Mouse (Mus musculus) kidney, embryonic 14.5 days (tissue): ENCODE data around the gene Krtap22-2. TPM values are rescaled to one million over a fixed set of nuclear protein-coding genes. Genes with fewer than 3 reads are reported as not detected.
"Not testable (repeated sequence)": the region's sequence is repeated elsewhere in the genome, so short reads cannot be mapped to it uniquely, and the experiment has no call there.

Experiments used
- ATAC-seq: fragments of 200-750 bp; cut with Nextera tagmentation; 2 replicates; pipeline ENCODE4 v1.8.0; 2017; ENCODE audit warnings: moderate number of reproducible peaks, mild to moderate bottlenecking, moderate TSS enrichment, moderate library complexity; ENCODE audit not compliant: low FRiP score, low TSS enrichment
- H3K27ac ChIP-seq: fragments of 300-500 bp; sonication (generic); 2 replicates; pipeline ENCODE4 v1.5.1; 2014; ENCODE audit warnings: low read depth, mild to moderate bottlenecking, low read length, moderate library complexity, mixed read lengths
- H3K27me3 ChIP-seq: fragments of 300-500 bp; sonication (generic); 2 replicates; pipeline ENCODE4 v1.6.1; 2014; ENCODE audit warnings: mild to moderate bottlenecking, low read length; ENCODE audit not compliant: control insufficient read depth, insufficient read depth
- H3K36me3 ChIP-seq: fragments of 300-500 bp; sonication (generic); 2 replicates; pipeline ENCODE4 v1.6.1; 2014; ENCODE audit warnings: low read length, mixed read lengths; ENCODE audit not compliant: control insufficient read depth, insufficient read depth
- H3K4me1 ChIP-seq: fragments of 300-500 bp; sonication (generic); 2 replicates; pipeline ENCODE4 v1.6.1; 2014; ENCODE audit warnings: low read length, mixed read lengths; ENCODE audit not compliant: control insufficient read depth, insufficient read depth
- H3K4me2 ChIP-seq: fragments of 300-500 bp; sonication (generic); replicated peaks from 2 replicates; pipeline ENCODE4 v1.6.1; 2014; ENCODE audit warnings: low read depth, mild to moderate bottlenecking, low read length
- H3K4me3 ChIP-seq: fragments of 300-500 bp; sonication (generic); 2 replicates; pipeline ENCODE4 v1.5.1; 2014; ENCODE audit warnings: mild to moderate bottlenecking, low read length
- H3K9ac ChIP-seq: fragments of 300-500 bp; sonication (generic); 2 replicates; pipeline ENCODE4 v1.6.1; 2014; ENCODE audit warnings: low read depth, mild to moderate bottlenecking, low read length, moderate library complexity
- H3K9me3 ChIP-seq: fragments of 300-500 bp; sonication (generic); 2 replicates; pipeline ENCODE4 v1.6.1; 2016; ENCODE audit warnings: low read length; ENCODE audit not compliant: control insufficient read depth
- WGBS: fragments of 180-500 bp; shearing (Covaris S2); extraction: QIAGEN DNeasy Blood & Tissue Kit; methylation state at CpG from one replicate; pipeline ENCODE4 v1.1.7; 2014; 5-methylcytosine and 5-hydroxymethylcytosine counted together
- polyA plus RNA-seq: library from polyadenylated mRNA; unstranded; fragments of >200 nt; fragmentation: Nextera tagmentation; extraction: Ambion mirVana; gene quantifications from 2 replicates; pipeline ENCODE4 v1.2.1, GENCODE M21; 2014

The Krtap22-2 gene
- not detected in 2 replicates for polyA plus RNA-seq

DNA sequence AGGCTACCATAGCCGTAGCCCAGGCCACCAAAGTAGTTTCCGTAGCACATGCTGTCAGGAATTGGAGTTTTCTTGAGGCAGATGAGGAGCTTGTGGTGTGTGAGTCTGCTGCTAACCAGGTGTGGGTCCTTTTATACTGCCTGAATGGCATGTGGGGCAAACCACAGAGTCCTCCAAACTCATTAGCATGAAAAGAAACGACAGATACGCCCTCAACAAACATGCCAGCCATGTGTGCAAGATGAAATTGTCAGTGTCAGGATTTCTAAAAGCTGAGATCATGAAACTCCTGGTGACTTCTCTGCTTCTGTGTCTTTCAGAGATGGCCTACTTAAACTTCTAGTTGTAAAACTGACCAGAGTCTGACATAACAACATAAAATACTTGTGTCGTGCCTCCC is at the start of gene Krtap22-2:
Krtap22-2 (minus strand) TSS at position 101 of the 400 bp plus-strand sequence.
- Histone ChIP-seq H3K27ac (no peak within 1 kb of the TSS), H3K9ac (no peak within 1 kb of the TSS), H3K27me3 (no peaks in the 10 kb centered on the region), H3K4me1 (no peaks in the 10 kb centered on the region), H3K9me3 (no peaks in the 10 kb centered on the region), H3K36me3 (no peaks in the 10 kb centered on the region), H3K4me2 (no peak within 1 kb of the TSS), H3K4me3 (no peak within 1 kb of the TSS)
- no peak for ATAC-seq
- 80% methylated on average over 5 of the region's 5 CpGs for WGBS

DNA sequence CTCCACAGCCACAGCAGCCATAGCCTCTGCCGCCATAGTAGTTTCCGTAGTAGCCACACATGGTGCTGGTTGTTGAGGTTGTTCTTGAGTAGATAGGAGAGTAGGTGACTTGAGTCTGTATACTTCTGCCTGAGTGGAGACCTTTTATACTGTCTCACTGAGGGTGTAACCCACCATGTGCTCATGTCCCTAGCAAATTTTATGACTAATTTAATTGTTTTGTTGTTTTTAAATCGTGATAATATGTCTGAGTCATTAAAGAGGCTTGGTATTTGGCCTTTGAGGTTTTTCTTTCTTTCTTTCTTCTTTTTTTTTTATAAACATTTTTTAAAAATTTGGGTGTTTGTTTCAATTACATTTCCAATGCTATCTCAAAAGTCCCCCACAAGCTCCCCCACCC is 37.2 kb upstream of the Krtap22-2 start, which contains the start of gene Krtap6-5:
Krtap6-5 (minus strand) TSS at position 101 of the 400 bp plus-strand sequence.
- H3K27ac ChIP-seq, result no peak within 1 kb of the TSS
- no peak for ATAC-seq
- H3K9ac ChIP-seq, result no peak within 1 kb of the TSS
- no peaks in the 10 kb centered on the region for H3K4me1 ChIP-seq
- H3K4me2 ChIP-seq, result no peak within 1 kb of the TSS
- no peaks in the 10 kb centered on the region for H3K9me3 ChIP-seq
- no peaks in the 10 kb centered on the region for H3K36me3 ChIP-seq
- no peak within 1 kb of the TSS for H3K4me3 ChIP-seq
- no peaks in the 10 kb centered on the region for H3K27me3 ChIP-seq
- WGBS, result 85% methylated on average over 3 of the region's 3 CpGs

DNA sequence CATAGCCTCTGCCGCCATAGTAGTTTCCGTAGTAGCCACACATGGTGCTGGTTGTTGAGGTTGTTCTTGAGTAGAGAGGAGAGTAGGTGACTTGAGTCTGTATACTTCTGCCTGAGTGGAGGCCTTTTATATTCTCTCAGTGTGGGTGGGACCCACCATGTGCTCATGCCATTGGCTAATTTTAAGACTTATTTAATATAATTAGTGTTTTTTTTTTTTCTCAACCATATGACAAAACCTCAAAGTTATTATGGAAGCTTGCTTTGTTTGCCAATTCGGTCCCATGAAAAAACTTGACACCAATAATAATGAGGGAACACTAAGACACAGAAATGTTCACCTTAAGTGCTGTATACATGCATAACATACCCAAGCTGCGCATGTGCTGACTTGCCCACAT is 30.8 kb upstream of the Krtap22-2 start, which contains the start of gene Gm10228:
Gm10228 (minus strand) TSS at position 101 of the 400 bp plus-strand sequence.
- WGBS, result 93% methylated on average over 2 of the region's 4 CpGs
- not testable (repeated sequence) for H3K4me2 ChIP-seq, H3K27me3 ChIP-seq, H3K36me3 ChIP-seq, ATAC-seq, H3K4me1 ChIP-seq, H3K27ac ChIP-seq, H3K9ac ChIP-seq, H3K9me3 ChIP-seq, H3K4me3 ChIP-seq

DNA sequence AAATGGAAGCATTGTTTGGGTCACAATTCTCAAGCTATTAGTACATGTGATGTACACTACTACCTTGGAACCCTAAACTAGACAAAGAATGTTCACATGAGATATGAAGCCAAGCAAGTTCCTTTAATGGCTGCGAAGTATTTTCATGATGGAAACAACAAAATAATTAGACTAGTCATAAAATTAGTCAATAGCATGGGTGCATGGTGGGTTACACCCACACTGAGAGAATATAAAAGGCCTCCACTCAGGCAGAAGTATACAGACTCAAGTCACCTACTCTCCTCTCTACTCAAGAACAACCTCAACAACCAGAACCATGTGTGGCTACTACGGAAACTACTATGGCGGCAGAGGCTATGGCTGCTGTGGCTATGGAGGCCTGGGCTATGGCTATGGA is 20.8 kb upstream of the Krtap22-2 start, which contains the start of gene Krtap6-1:
Krtap6-1 (plus strand) TSS at position 301 of the 400 bp plus-strand sequence.
- not testable (repeated sequence) for H3K9ac ChIP-seq, ATAC-seq, H3K27ac ChIP-seq, H3K36me3 ChIP-seq, H3K4me3 ChIP-seq, H3K27me3 ChIP-seq, H3K4me1 ChIP-seq, H3K9me3 ChIP-seq, H3K4me2 ChIP-seq
- 96% methylated on average over 3 of the region's 3 CpGs for WGBS

DNA sequence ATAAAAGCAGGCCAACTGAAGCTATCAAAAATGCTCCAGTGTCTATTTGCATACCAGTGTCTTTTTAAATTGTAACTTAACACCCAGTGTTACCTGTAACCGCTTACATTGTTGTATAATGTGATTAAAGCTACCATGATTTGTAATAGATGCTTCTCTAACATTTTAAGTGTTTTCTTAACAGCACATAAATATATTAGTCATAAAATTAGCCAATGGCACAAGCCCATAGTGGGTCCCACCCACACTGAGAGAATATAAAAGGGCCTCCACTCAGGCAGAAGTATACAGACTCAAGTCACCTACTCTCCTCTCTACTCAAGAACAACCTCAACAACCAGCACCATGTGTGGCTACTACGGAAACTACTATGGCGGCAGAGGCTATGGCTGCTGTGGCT is 4.4 kb upstream of the Krtap22-2 start, which contains the start of gene Gm10229:
Gm10229 (plus strand) TSS at position 301 of the 400 bp plus-strand sequence.
- H3K27ac ChIP-seq, H3K9ac ChIP-seq, H3K9me3 ChIP-seq, H3K4me2 ChIP-seq, H3K27me3 ChIP-seq, H3K4me1 ChIP-seq, H3K4me3 ChIP-seq, ATAC-seq, H3K36me3 ChIP-seq: not testable (repeated sequence)
- 77% methylated on average over 1 of the region's 3 CpGs for WGBS

DNA sequence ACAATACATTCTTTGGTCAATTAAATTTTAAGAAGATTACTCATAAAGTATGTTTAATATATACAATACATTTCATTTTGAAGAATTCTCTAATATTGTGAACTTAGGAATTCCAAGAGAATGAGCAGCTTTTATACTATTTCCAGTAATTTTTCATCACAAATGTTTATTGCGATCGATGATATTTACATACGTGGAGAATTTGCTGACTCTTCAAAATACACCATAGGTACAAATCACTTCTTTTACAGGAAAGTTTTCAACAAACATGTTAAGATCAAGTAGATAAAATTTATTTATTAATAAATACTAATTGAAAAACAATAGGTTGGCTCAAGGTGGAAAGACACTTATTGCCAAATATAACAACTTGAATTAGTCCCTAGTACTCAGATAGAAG is 3.4 kb upstream of the Krtap22-2 start:
- H3K4me3 ChIP-seq, result no peak overlapping the region
- no peak overlapping the region for H3K27ac ChIP-seq
- no peak overlapping the region for H3K4me2 ChIP-seq
- no peaks in the 10 kb centered on the region for H3K27me3 ChIP-seq
- no peak overlapping the region for H3K9ac ChIP-seq
- H3K36me3 ChIP-seq, result no peaks in the 10 kb centered on the region
- no peaks in the 10 kb centered on the region for H3K4me1 ChIP-seq
- WGBS, result over 99% methylated on average over 3 of the region's 3 CpGs
- H3K9me3 ChIP-seq, result no peaks in the 10 kb centered on the region
- ATAC-seq, result no peak

DNA sequence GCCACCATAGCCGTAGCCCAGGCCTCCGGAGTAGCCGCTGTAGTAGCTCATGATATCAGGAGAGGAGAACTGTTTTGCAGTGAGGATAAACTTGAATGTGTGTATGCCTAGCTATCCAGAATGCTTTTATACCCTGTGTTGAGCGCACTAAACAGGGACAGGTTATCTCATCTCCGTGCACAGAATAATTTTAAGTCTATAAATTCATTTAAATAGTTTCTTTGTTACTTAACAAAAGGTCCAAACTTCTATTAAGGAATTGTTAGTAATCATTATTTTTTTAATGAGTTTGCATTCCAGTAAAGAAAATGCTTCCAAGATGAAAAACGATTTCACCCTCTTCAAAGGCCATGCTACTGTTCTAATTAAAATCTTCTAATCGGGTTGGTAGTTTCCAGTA is 47.8 kb downstream of the Krtap22-2 start, which contains the start of gene Krtap16-3:
Krtap16-3 (minus strand) TSS at position 101 of the 400 bp plus-strand sequence.
- Histone ChIP-seq H3K4me2 (no peak within 1 kb of the TSS), H3K9me3 (no peaks in the 10 kb centered on the region), H3K9ac (no peak within 1 kb of the TSS), H3K27me3 (no peaks in the 10 kb centered on the region), H3K27ac (no peak within 1 kb of the TSS), H3K4me3 (no peak within 1 kb of the TSS), H3K4me1 (no peaks in the 10 kb centered on the region), H3K36me3 (no peaks in the 10 kb centered on the region)
- no peak for ATAC-seq
- WGBS, result 90% methylated on average over 7 of the region's 7 CpGs

Other genes starting within 250 kb of the Krtap22-2 start
- gene 2310057N15Rik, start 236.6 kb downstream of the Krtap22-2 start, polyA plus RNA-seq, result not detected in 2 replicates
- not detected in 2 replicates for gene Gm5965, start 232.9 kb downstream of the Krtap22-2 start, polyA plus RNA-seq
- gene Gm20741, start 198.5 kb downstream of the Krtap22-2 start, polyA plus RNA-seq, result not detected in 2 replicates
- not detected in 2 replicates for gene Krtap15, start 190.5 kb downstream of the Krtap22-2 start, polyA plus RNA-seq
- not detected in 2 replicates for gene Krtap14, start 184.6 kb downstream of the Krtap22-2 start, polyA plus RNA-seq
- gene Krtap19-1, start 141.3 kb downstream of the Krtap22-2 start, polyA plus RNA-seq, result not detected in 2 replicates
- not detected in 2 replicates for gene Krtap19-2, start 136.5 kb downstream of the Krtap22-2 start, polyA plus RNA-seq
- not detected in 2 replicates for gene Krtap19-3, start 132.7 kb downstream of the Krtap22-2 start, polyA plus RNA-seq
- gene Krtap19-4, start 125.7 kb downstream of the Krtap22-2 start, polyA plus RNA-seq, result not detected in 2 replicates
- not detected in 2 replicates for gene Krtap19-5, start 114.3 kb downstream of the Krtap22-2 start, polyA plus RNA-seq
- not detected in 2 replicates for gene Krtap19-9b, start 78.5 kb downstream of the Krtap22-2 start, polyA plus RNA-seq
- not detected in 2 replicates for gene Krtap16-3, start 47.9 kb downstream of the Krtap22-2 start, polyA plus RNA-seq
- not detected in 2 replicates for gene Gm10229, start 4.5 kb upstream of the Krtap22-2 start, polyA plus RNA-seq
- gene Krtap6-1, start 20.9 kb upstream of the Krtap22-2 start, polyA plus RNA-seq, result not detected in 2 replicates
- gene Gm10228, start 30.7 kb upstream of the Krtap22-2 start, polyA plus RNA-seq, result not detected in 2 replicates
- gene Krtap6-5, start 37.1 kb upstream of the Krtap22-2 start, polyA plus RNA-seq, result not detected in 2 replicates
- gene 1110025L11Rik, start 53.2 kb upstream of the Krtap22-2 start, polyA plus RNA-seq, result not detected in 2 replicates
- not detected in 2 replicates for gene Krtap6-3, start 73.3 kb upstream of the Krtap22-2 start, polyA plus RNA-seq
- gene Gm6358, start 130.1 kb upstream of the Krtap22-2 start, polyA plus RNA-seq, result not detected in 2 replicates
- gene Gm10061, start 140.3 kb upstream of the Krtap22-2 start, polyA plus RNA-seq, result not detected in 2 replicates
- not detected in 2 replicates for gene Gm9789, start 147.2 kb upstream of the Krtap22-2 start, polyA plus RNA-seq
- not detected in 2 replicates for gene Gm7735, start 158.7 kb upstream of the Krtap22-2 start, polyA plus RNA-seq
- gene 1110057P08Rik, start 164.0 kb upstream of the Krtap22-2 start, polyA plus RNA-seq, result not detected in 2 replicates
- gene Krtap20-2, start 195.1 kb upstream of the Krtap22-2 start, polyA plus RNA-seq, result not detected in 2 replicates